Mouse (Mus musculus): ENCODE measurements around the gene Baiap2l1. TPM values are rescaled to one million over a fixed set of nuclear protein-coding genes. Genes with fewer than 3 reads are reported as not detected.

The Baiap2l1 gene
- polyA plus RNA-seq, 2 experiments from 2014 or later: 0.96 to 1.2 TPM

DNA sequence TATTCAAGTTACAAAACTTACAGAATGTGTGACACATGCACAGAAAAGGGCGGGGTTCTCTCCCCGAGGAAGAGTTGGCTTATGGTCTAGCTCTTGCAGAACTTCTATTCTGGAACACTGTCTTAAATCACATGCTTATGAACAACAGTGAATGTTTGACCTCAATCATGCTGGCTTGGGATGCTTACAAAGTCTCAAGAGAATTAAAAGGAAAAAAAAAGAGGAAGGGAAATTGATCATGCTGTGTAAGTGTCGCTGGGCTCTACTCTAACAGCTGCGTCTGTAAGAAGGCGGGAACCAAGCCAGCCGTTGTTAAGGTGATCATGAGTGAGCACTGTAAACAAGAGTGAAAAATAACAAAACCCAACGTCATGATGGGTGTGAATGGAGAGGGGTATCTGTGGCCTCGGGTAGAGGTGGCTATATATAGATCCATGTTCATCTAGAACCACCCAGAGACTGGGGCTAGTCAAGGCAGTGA, 74.3 kb downstream of the Baiap2l1 start:
- ATAC-seq: peak; percentile 49

DNA sequence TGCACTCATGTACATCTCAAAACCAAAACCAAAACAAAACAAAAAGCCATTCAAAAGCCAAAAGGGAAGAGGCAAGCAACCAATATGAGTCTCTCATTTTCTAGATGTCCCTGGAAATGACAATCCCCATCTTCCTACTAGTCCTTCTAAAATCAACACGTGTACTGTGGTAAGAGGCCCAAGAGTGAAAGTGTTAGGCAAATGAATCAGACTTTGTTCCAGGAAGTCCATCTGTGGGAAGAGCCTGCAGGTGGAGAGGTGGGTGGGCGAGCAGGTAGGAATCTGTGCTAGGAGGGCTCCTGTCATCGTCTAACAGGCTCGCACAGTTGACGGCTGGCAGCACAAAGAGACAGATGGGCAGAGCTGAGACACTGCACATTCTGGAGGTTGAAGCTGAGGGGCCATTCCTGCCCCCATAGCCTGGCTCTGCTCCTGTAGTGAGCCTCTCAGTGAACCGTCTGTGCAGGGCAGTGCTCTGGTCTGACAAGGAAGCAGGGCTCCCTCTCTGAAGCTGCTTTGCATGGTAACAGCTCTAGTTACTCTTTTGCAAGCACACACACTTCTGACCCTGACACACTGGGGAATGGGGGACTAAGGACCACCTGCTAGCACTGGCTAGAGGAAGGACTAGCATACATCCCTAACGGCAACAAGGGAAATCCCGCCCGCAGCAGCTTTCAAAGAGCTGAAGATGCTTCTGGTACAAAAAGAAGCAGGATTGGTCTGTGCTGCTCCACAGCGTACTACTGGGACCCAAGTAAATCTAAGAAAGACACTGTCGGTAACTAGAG, 75.2 kb downstream of the Baiap2l1 start:
- no peak for ATAC-seq

- no peak for ATAC-seq
Measured at GRCm38 (mm10) chr5:144279926-144280325, 78.0 kb downstream of the Baiap2l1 start.

DNA sequence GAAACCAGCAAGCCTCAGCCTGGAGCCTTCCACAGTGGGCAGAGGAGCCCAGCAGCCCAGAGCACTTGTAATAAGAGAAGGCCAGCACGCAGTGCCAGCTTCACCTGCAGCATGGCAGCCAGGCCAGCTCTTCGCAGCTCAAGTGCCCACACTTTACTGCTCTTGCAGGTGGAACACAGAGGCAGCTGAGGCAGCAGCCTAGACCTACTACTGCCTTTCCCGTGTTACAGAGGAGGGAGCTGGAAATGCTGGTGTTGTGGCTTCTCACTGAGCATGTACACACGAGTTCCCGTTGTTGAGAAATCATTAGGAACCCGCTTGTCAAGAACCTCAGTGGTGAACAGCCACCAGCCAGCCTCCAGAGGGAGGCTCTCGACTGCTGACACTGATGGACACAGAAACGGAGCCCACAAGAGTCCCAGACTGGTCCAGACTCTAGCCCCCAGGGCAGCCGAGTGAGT, 78.8 kb downstream of the Baiap2l1 start:
- ATAC-seq: no peak

DNA sequence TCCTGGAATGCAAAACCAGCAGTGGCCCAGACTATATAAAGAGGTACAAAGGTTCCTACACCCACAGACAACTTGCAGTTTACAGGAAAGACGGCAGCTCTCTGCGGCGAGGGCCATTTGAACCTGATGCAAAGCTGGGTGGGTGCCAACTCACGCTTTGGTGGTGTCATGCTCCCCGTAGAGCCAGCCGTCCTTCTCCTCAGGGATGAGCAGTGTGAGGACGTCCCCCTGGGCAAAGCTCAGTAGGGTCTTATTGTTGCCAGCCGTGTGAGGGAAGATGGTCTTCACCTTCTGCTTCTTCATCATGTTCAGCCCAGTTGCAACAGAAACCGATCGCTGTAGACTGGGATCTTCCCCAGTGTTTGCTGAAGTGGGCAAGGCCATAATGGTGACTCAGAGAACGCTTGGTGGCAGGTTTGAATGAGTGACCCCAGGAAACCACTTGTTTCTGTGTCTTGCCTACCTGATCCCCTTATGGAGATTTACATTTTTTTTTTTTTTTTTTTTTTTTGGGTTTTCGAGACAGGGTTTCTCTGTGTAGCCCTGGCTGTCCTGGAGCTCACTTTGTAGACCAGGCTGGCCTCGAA, 79.4 kb downstream of the Baiap2l1 start:
- no peak for ATAC-seq

- peak; percentile 74 for ATAC-seq
Measured at GRCm38 (mm10) chr5:144276898-144277630, 80.8 kb downstream of the Baiap2l1 start.

DNA sequence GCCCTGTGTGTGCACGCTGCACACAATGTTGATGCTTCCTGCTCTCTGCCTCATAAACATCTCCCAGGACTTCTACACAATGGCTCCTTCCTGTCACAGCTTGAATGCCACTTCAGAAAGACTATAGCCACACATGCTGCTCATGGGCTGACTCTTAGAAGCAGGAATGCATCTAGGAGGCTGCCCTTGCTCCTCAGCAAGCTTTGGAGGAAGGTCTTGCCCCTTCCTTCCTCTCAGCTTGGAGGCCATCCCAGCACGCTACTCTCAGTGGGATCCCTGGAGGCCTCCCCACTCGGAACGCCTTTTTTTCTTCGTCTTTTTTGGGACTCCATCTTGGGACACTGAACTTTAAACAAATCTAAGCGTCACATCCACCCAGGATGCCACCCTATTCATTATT, 83.0 kb downstream of the Baiap2l1 start:
- ATAC-seq: no peak

DNA sequence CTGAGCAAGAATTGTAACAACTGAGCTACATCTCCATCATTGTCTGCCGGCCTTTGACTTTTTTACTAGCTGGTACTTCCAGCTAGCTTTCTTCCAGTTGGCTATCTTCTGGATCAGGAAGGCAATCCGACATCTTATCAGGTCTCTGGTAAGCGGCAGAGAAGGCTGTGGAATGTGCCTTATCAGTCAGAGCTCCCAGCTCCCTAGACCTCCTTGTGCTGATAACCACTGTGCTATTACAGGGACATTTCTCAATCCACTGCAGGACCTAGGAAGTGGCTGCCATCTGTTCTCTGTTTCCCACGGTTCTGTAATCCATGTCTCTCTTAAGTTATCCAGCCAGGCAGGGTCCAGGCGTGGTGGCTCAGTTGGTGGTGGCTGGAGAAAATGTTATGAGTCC, 86.1 kb downstream of the Baiap2l1 start:
- ATAC-seq: no peak

GRCm38 (mm10) chr5:144271118-144271517, 86.8 kb downstream of the Baiap2l1 start:
- ATAC-seq: no peak

DNA sequence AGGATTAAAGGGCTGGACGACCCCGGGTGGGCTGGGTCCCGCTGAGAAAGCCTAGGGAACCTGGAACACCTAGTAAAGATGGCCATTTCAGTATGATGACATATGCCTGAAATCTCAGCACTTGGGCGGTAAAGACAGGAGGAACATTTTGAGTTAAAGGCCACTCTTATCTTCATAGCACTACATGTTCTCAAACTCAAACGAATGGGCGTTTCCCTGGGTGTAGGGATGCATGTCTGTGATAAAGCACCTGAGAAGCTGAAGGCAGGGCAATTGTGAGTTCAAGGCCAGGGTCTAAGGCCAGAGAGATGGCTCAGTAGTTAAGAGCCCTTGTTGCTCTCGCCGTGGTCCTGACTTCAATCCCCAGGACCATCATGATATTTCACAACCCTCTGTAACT, 87.5 kb downstream of the Baiap2l1 start:
- no peak for ATAC-seq

- no peak for ATAC-seq
Measured at GRCm38 (mm10) chr5:144269926-144270325, 88.0 kb downstream of the Baiap2l1 start.

GRCm38 (mm10) chr5:144267535-144268241, 90.2 kb downstream of the Baiap2l1 start:
- ATAC-seq: no peak

- ATAC-seq: no peak
Measured at GRCm38 (mm10) chr5:144263496-144263895, 94.4 kb downstream of the Baiap2l1 start.

GRCm38 (mm10) chr5:144263082-144263481, 94.8 kb downstream of the Baiap2l1 start:
- no peak for ATAC-seq

DNA sequence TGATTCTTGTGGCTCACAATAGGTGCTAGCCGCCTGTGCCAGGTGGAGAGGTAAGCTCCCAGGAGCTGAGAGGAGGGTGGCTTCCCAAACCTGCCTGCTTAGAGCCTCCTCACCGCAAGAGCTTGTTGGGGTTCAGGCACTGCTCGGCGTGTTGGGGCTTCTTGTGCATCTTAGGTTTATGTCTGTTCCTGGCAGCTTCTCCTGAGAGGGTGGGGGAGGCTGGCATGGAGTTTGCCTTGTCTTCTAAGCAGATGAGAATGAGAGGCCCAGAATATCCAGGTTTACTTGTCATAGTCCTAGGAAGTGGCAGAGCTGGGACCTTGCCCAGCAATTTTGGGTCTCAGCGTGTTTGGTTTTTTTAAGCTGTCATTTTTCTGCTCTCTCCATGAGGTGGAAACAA, 96.1 kb downstream of the Baiap2l1 start:
- ATAC-seq: no peak

DNA sequence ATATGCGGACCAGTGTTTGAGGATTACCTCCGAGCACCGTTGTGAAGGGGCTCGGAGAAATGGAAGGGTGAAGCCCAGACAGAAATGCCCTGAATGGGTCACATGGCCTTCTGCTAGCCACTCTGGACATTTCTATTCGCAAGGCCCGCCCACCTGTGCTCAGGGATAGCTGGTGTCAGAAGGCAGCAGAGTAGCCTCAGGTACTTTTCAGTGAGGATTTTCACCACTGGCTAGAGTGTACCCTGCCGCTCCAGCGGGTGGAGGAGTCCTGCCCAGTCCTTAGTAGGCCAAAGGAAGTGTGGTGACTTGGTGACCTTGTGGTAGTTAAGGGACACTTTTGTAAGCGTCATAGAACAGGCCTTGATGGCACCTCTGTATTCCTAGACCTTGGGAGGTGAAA, 96.6 kb downstream of the Baiap2l1 start:
- ATAC-seq: no peak

DNA sequence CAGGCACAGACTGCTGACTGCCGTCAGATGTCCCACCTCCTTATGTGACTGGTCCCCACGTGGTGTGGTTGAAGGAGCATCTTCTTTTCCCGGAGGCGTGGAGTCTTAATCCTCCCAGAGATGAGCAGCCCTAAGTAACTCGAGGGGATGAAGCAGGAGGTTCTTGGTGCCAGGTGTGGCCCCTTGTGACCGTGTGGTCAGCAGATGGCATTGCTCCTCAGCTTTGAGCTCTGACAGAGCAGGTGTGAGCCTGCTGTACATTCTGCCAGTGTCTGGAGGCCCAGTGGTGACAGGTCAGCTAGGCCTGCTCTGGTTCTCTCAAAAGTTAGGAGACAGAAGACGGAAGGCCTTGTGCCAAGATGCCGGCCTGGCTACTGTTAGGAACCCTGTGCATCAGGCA, 97.4 kb downstream of the Baiap2l1 start:
- no peak for ATAC-seq

DNA sequence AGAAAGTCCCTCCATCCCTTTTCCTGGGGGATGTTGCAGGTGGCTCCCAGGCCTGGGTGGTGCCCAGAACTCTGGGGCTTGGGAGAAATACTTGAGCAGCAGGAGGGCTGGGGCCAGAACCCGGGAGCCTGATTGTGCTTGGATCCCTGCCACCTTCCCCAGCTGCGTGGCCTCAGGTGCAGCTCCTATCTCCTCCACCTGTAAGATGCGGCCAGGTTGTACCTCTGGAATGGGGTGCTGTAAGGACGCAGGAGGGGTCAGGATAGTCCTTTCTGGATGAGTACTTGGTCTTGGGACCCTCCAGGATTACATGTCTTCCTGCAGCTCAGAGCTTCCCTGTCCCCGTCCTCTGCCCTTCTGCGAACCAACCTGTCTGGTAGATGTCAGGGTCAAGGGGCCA, 98.7 kb downstream of the Baiap2l1 start:
- no peak for ATAC-seq

DNA sequence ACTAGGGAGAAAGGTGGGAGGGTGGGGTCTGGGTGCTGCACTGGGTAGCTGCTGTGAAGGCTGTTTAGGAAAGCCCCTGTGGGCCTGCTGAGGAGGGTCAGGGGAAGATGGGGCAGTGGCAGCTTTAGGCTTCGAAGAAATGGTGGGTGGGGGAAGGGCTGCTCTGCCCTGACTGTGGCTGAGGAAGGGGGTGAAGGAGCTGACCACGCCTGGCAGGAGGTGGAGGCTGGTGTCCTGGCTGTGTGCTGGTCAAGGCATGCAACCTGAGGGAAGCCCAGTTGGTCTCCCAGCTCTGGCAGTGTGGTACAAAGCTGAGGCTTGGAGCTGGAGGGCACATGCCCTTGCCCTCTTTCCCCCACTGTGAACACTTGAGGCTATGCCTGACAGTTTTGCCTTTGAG, 99.2 kb downstream of the Baiap2l1 start:
- no peak for ATAC-seq

DNA sequence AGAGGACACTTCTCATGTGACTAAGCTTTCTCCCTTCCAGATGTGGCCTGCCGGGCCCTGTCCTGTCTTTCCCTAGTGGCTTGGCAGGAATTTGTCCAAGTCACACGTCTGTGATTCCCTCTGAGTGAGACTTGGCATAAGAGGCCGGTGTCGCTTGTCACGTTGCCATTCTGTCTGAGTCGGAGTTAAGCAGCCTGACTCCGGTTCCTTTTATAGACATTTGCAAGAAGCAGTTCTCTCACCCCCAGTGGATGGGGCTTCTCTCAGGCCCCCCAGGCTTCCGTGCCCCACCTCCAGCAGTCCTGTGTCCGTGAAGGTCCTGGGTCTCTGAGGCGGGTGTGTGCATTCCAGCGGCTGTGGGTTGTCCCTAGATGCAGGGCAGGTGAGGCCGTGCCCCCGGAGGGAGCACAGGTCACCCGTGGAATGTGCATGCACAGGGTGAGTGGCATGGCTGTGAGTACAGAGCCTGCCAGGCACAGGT, 99.7 kb downstream of the Baiap2l1 start:
- no peak for ATAC-seq

- ATAC-seq: no peak
Measured at GRCm38 (mm10) chr5:144257451-144258110, 100.3 kb downstream of the Baiap2l1 start.

DNA sequence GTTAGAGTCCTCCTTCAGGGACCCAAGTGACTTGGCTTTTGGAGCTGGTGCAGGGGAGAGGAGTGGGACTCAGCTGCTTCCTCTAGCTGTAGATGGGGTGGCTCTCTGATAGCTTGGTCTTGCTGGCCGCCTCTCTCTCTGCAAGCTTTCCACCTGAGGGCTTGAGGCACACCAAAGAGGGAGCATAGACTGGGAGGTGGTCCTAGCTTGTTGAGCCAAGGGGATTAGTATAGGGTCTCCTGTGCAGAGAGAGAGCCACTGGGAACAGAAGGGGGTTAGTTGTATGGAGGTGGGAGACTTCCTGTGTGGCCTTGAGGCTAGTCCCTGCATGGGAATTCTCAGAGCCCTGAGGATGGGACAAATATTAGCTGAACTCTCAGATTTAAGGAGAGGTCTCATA, 101.0 kb downstream of the Baiap2l1 start:
- ATAC-seq: no peak
